Comparison of ENCODE assay signal across 27 mouse cellular contexts in genomic region chr6:120094091-120094776, GRCm38 (mm10). TPM values are rescaled to one million over a fixed set of nuclear protein-coding genes. Genes with fewer than 3 reads are reported as not detected.
DNase-seq lines count a peak whose midpoint lies in the region; ATAC-seq lines count a peak whose summit lies in the region.
"Had no signal": no experiment of that assay in that cellular context is flagged by ENCODE, and none has a peak within 500 bp of the region (broad histone marks: within the 10 kb centered on the region; RNA-seq: fewer than 3 reads in every experiment).

No protein-coding gene starts in this region.

- no peaks in the 10 kb centered on the region for H3K4me1 ChIP-seq in hindbrain, embryonic 14.5 days (replicated peaks; ENCODE audit: control insufficient read depth, insufficient read depth, low read length)
- H3K4me1 ChIP-seq: embryonic facial prominence, embryonic 15.5 days had no signal

- H3K27me3 ChIP-seq in hindbrain, embryonic 14.5 days (ENCODE audit: control insufficient read depth, insufficient read depth, low read length) = no peaks in the 10 kb centered on the region
- H3K27me3 ChIP-seq: embryonic facial prominence, embryonic 13.5 days; embryonic facial prominence, embryonic 15.5 days; forebrain, embryonic 12.5 days; Patski had no signal

- no peaks in the 10 kb centered on the region for H3K36me3 ChIP-seq in hindbrain, embryonic 14.5 days (replicated peaks; ENCODE audit: control insufficient read depth, insufficient read depth)
- H3K36me3 ChIP-seq: embryonic facial prominence, embryonic 13.5 days; embryonic facial prominence, embryonic 15.5 days; forebrain, embryonic 10.5 days; forebrain, embryonic 12.5 days; G1E had no signal

- no peak overlapping the region for H3K27ac ChIP-seq in hindbrain, embryonic 14.5 days
- H3K27ac ChIP-seq: embryonic facial prominence, embryonic 13.5 days; embryonic facial prominence, embryonic 15.5 days; forebrain, embryonic 12.5 days had no signal

- ATAC-seq in common myeloid progenitor, adult 5-6 weeks (replicated peaks; ENCODE audit: low read depth, poor library complexity, severe bottlenecking) = 0 out of 2 replicates have a peak, but pooled peaks have one; percentile 19
- ATAC-seq in hindbrain, embryonic 14.5 days (ENCODE audit: low FRiP score) = no peak
- ATAC-seq: activated CD4-positive, CD25-positive, alpha-beta regulatory T cell, adult 4 months; forebrain, embryonic 14.5 days; forebrain, embryonic 16.5 days; Patski had no signal

- WGBS in hindbrain, embryonic 14.5 days = 86% methylated on average over 9 of the region's 9 CpGs

- H3K4me3 ChIP-seq in hindbrain, embryonic 14.5 days (replicated peaks; ENCODE audit: low read length) = no peak overlapping the region
- H3K4me3 ChIP-seq: embryonic facial prominence, embryonic 13.5 days; embryonic facial prominence, embryonic 15.5 days; erythroblast, embryonic 14.5 days; forebrain, embryonic 10.5 days; forebrain, embryonic 12.5 days had no signal

- no peak overlapping the region for H3K9ac ChIP-seq in hindbrain, embryonic 14.5 days
- H3K9ac ChIP-seq: embryonic facial prominence, embryonic 13.5 days; embryonic facial prominence, embryonic 15.5 days; forebrain, embryonic 12.5 days had no signal

- no peak overlapping the region for H3K4me2 ChIP-seq in hindbrain, embryonic 14.5 days (replicated peaks)
- H3K4me2 ChIP-seq: embryonic facial prominence, embryonic 13.5 days; embryonic facial prominence, embryonic 15.5 days; forebrain, embryonic 12.5 days had no signal

- H3K9me3 ChIP-seq in hindbrain, embryonic 14.5 days (ENCODE audit: control insufficient read depth, low read length) = no peaks in the 10 kb centered on the region
- H3K9me3 ChIP-seq: embryonic facial prominence, embryonic 13.5 days; embryonic facial prominence, embryonic 15.5 days; forebrain, embryonic 10.5 days; forebrain, embryonic 12.5 days; G1E had no signal

- peak; percentile 43 for DNase-seq in ES-CJ7 (ENCODE audit: low read depth, low spot score)
- DNase-seq in hindbrain, embryonic 14.5 days (ENCODE audit: low spot score) = no peak
- DNase-seq in layer of hippocampus, adult 9-10 months (ENCODE audit: low spot score) = no peak
- DNase-seq in testis, postnatal 10 days (ENCODE audit: low spot score) = no peak
- DNase-seq: adrenal gland, adult 8-10 months; adrenal gland, postnatal 14 days; adrenal gland, postnatal 36 days; cerebellum, adult 11-12 months; cerebellum, adult 2 months; cerebellum, adult 9-10 months; cerebellum, postnatal 10 days; cerebellum, postnatal 25 days; embryo, embryonic 11 days had no signal

RNA-seq across cellular contexts. Expression of gene Ninj2, which starts 1.1 kb away (rescaled TPM):
- total RNA-seq in common myeloid progenitor, adult 5-6 weeks (2017) = not detected in 2 replicates
- polyA plus RNA-seq in hindbrain, embryonic 14.5 days (2014; fragmentation: Nextera tagmentation; extraction: Ambion mirVana) = not detected in 2 replicates
- total RNA-seq: adrenal gland, adult 18-20 months; adrenal gland, adult 8-10 months; adrenal gland, postnatal 14 days; adrenal gland, postnatal 36 days; G1E had no signal
- polyA plus RNA-seq: C2C12; embryonic facial prominence, embryonic 11.5 days; embryonic facial prominence, embryonic 13.5 days; embryonic facial prominence, embryonic 15.5 days; erythroblast, embryonic 14.5 days; forebrain, embryonic 10.5 days; forebrain, embryonic 12.5 days; forebrain, embryonic 14.5 days; forebrain, embryonic 16.5 days; G1E had no signal

RNA-seq across cellular contexts. Expression of gene Wnk1, which starts 55.8 kb away (rescaled TPM):
- total RNA-seq in common myeloid progenitor, adult 5-6 weeks (2017) = 237 and 332 TPM in 2 replicates
- polyA plus RNA-seq in hindbrain, embryonic 14.5 days (2014; fragmentation: Nextera tagmentation; extraction: Ambion mirVana) = 48.4 and 59.1 TPM in 2 replicates
